Mouse (Mus musculus) hindbrain, embryonic 11.5 days (tissue): ENCODE results near the gene Sap30bp. TPM values are rescaled to one million over a fixed set of nuclear protein-coding genes. Genes with fewer than 3 reads are reported as not detected.

ENCODE experiments used
- ATAC-seq: fragments of 200-750 bp; cut with Nextera tagmentation; 2 replicates; pipeline ENCODE4 v1.8.0; 2017; ENCODE audit warnings: mild to moderate bottlenecking, moderate TSS enrichment, moderate library complexity; ENCODE audit not compliant: low FRiP score
- DNase-seq: peaks from one replicate; pipeline ENCODE4 v3.0.0-alpha.2; 2015; ENCODE audit warnings: low spot score
- H3K27ac ChIP-seq: fragments of 300-500 bp; sonication (generic); 2 replicates; pipeline ENCODE4 v1.5.1; 2014; ENCODE audit warnings: mild to moderate bottlenecking, low read depth, low read length
- H3K27me3 ChIP-seq: fragments of 300-500 bp; sonication (generic); 2 replicates; pipeline ENCODE4 v1.6.1; 2014; ENCODE audit warnings: mild to moderate bottlenecking, low read length, moderate library complexity, mixed read lengths; ENCODE audit not compliant: control insufficient read depth, insufficient read depth
- H3K36me3 ChIP-seq: fragments of 300-500 bp; sonication (generic); 2 replicates; pipeline ENCODE4 v1.6.1; 2014; ENCODE audit warnings: mild to moderate bottlenecking, low read length, moderate library complexity, mixed read lengths; ENCODE audit not compliant: control insufficient read depth, insufficient read depth
- H3K4me1 ChIP-seq: fragments of 300-500 bp; sonication (generic); replicated peaks from 2 replicates; pipeline ENCODE4 v1.6.1; 2014; ENCODE audit warnings: low read length, mixed read lengths; ENCODE audit not compliant: control insufficient read depth, insufficient read depth
- H3K4me2 ChIP-seq: fragments of 300-500 bp; sonication (generic); replicated peaks from 2 replicates; pipeline ENCODE4 v1.6.1; 2014; ENCODE audit warnings: mild to moderate bottlenecking, low read depth, low read length
- H3K4me3 ChIP-seq: fragments of 300-500 bp; sonication (generic); 2 replicates; pipeline ENCODE4 v1.5.1; 2014; ENCODE audit warnings: low read depth, low read length
- H3K9ac ChIP-seq: fragments of 300-500 bp; sonication (generic); 2 replicates; pipeline ENCODE4 v1.6.1; 2014; ENCODE audit warnings: low read depth, low read length
- H3K9me3 ChIP-seq: fragments of 300-500 bp; sonication (generic); 2 replicates; pipeline ENCODE4 v1.6.1; 2016; ENCODE audit warnings: low read length; ENCODE audit not compliant: control insufficient read depth
- WGBS: fragments of 180-500 bp; shearing (Covaris S2); extraction: QIAGEN DNeasy Blood & Tissue Kit; methylation state at CpG from one replicate; pipeline ENCODE4 v1.1.7; 2014; 5-methylcytosine and 5-hydroxymethylcytosine counted together
- polyA plus RNA-seq: library from polyadenylated mRNA; unstranded; fragments of >200 nt; fragmentation: Nextera tagmentation; extraction: Ambion mirVana; gene quantifications from 2 replicates; pipeline ENCODE4 v1.2.1, GENCODE M21; 2014

The Sap30bp gene
- polyA plus RNA-seq, 1 experiment from 2014 or later = 57.1 TPM

DNA sequence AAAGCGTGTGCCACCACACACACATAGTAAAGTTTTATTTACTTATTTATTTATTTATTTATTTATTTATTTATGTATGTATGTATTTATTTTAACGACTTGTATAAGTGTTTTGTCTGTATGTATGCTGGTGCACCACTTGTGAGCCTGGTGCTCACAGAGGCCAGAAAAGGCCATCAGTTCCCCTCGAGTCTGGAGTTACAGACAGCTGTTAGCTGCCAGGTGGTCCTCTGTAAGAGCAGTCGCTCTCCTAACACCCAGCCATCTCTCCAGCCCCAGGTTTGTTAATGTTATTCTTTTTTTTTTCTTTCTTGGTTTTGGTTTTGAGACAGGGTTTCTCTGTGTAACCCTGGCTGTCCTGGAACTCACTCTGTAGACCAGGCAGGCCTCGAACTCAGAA is 14.4 kb upstream of the Sap30bp start:
- ATAC-seq (no peak), DNase-seq (no peak)
- no peak overlapping the region for H3K4me2 ChIP-seq

DNA sequence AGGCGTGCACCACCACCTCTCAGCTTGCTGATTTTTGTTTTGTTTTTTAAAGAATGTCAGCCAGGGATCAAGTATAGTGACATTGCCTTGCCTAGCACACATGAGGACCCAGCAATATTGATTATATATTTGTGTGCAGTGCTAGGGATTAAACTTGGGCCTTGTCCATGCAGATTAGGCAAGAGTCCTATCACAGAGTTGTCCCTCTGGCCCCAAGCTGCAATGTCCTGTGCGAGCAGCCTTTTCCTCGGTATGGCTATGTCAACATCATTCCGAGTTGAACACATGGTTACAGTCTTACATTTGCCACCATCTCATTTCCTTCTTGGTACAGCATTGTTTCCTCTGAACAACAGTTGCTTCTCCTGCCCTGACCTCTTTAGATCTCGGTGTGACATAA is 14.0 kb upstream of the Sap30bp start:
- Histone ChIP-seq H3K4me2 (no peak overlapping the region), H3K27me3 (no peaks in the 10 kb centered on the region), H3K27ac (no peak overlapping the region), H3K9me3 (no peaks in the 10 kb centered on the region), H3K9ac (no peak overlapping the region), H3K4me3 (no peak overlapping the region), H3K4me1 (no peaks in the 10 kb centered on the region), H3K36me3 (0 out of 2 replicates have a peak, but pooled peaks cover 2% of the 10 kb centered on the region)
- no peak for DNase-seq
- ATAC-seq = no peak
- WGBS = 89% methylated on average over 5 of the region's 5 CpGs

More for the DNA sequence above, 14.4 kb upstream of the Sap30bp start:
- H3K27ac ChIP-seq = no peak overlapping the region
- H3K9me3 ChIP-seq = no peaks in the 10 kb centered on the region
- H3K4me1 ChIP-seq = no peaks in the 10 kb centered on the region
- WGBS = 92% methylated on average over 5 of the region's 5 CpGs
- no peaks in the 10 kb centered on the region for H3K27me3 ChIP-seq
- H3K36me3 ChIP-seq = 0 out of 2 replicates have a peak, but pooled peaks cover 2% of the 10 kb centered on the region
- no peak overlapping the region for H3K9ac ChIP-seq
- H3K4me3 ChIP-seq = no peak overlapping the region

DNA sequence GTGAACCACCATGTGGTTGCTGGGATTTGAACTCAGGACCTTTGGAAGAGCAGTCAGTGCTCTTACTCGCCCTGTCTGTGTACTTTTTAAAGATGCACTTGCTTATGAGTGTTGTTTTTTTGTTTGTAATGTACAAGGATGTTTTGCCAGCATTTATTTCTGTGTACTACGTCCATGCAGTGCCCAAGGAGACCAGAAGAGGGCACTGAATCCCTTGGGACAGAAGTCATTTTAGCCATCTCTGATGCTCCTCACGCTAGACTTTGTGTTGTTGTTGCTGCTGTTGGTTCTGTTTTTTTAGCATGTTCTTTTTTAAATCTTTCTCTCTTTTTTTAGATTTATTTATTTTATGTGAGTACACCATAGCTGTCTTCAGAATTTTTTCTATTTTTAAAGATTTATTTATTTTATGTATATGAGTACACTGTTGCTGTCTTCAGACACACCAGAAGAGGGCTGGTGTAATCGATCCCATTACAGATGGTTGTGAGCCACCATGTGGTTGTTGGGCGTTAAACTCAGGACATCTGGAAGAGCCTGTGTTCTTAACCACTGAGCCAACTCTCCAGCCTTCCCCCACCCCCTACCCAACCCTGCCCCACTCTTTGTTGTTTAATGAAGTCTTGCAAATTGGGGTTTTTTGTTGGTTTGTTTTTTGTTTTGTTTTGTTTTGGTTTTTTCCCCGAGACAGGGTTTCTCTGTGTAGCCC is 12.8 kb upstream of the Sap30bp start:
- DNase-seq (peak; percentile 66), ATAC-seq (no peak)

DNA sequence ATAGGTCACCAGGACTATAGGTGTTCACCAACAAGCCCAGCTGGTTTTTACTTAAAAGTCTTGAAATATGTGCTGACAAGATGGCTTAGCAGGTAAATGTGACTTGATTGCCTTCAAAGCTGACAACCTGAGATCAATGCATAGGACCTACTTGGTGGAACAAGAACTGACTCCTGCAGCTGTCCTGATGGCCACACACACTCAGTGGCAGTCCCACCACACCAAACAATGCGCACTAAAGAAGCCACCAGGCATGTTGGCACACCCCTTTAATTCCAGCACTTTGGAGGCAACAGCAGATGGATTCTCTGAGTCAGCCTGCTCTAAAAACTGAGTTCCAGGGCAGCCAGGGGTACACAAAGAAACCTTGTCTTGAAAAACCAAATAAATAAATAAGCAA is 11.1 kb upstream of the Sap30bp start:
- Histone ChIP-seq H3K9me3 (no peaks in the 10 kb centered on the region), H3K9ac (no peak overlapping the region), H3K4me2 (no peak overlapping the region), H3K36me3 (no peaks in the 10 kb centered on the region), H3K27me3 (no peaks in the 10 kb centered on the region), H3K4me3 (no peak overlapping the region), H3K4me1 (no peaks in the 10 kb centered on the region), H3K27ac (no peak overlapping the region)
- no peak for ATAC-seq
- WGBS = 95% methylated on average over 1 of the region's 1 CpGs
- DNase-seq = no peak

More for the DNA sequence above, 12.8 kb upstream of the Sap30bp start:
- 56% methylated on average over 6 of the region's 6 CpGs for WGBS
- Histone ChIP-seq H3K4me2 (no peak overlapping the region), H3K9ac (no peak overlapping the region), H3K9me3 (no peaks in the 10 kb centered on the region), H3K36me3 (0 out of 2 replicates have a peak, but pooled peaks cover 2% of the 10 kb centered on the region), H3K4me1 (no peaks in the 10 kb centered on the region), H3K27me3 (no peaks in the 10 kb centered on the region), H3K4me3 (no peak overlapping the region), H3K27ac (no peak overlapping the region)

DNA sequence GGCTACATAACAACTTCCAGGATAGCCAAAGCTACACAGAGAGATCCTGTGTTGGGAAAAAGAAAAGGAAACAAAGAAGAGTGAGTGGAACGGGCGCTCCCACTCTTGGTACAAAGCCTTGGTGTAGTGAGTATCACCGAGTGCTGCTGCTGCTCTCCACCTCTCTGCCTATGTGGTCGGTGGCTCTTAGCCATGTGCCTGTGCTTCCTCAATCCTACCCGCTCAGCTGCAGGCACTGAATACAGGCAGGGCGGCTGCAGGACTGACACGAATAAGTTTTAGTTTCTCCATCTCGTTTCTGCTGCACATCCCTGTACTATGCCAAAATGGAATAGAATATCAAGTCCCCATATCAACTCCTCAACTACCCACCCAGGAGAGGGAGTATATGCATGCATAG is 4.1 kb upstream of the Sap30bp start:
- Histone ChIP-seq H3K4me2 (no peak overlapping the region), H3K4me3 (no peak overlapping the region), H3K27ac (no peak overlapping the region), H3K9me3 (no peaks in the 10 kb centered on the region), H3K9ac (no peak overlapping the region), H3K36me3 (no peaks in the 10 kb centered on the region), H3K27me3 (no peaks in the 10 kb centered on the region), H3K4me1 (peaks cover 2% of the 10 kb centered on the region; the same call in 1 of the 2 replicates)
- 92% methylated on average over 8 of the region's 8 CpGs for WGBS
- DNase-seq (no peak), ATAC-seq (no peak)

DNA sequence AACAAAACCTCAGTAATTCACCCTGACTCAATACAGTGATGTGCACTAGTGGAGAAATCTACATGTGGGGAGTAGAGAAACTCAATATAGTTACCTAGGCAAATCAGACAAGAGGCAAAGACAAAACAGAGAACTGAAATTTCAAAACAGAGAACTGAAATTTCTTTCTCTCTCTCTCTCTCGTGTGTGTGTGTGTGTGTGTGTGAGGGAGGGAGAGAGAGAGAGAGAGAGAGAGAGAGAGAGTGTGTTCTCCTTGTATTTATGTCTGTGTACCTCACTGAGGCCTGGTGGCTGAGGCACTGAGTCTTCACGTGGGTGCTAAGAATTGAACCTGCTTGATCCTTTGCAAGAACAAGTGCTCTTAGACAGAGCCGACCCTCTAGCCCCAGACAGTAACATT is 3.3 kb upstream of the Sap30bp start:
- no peak overlapping the region for H3K27ac ChIP-seq

DNA sequence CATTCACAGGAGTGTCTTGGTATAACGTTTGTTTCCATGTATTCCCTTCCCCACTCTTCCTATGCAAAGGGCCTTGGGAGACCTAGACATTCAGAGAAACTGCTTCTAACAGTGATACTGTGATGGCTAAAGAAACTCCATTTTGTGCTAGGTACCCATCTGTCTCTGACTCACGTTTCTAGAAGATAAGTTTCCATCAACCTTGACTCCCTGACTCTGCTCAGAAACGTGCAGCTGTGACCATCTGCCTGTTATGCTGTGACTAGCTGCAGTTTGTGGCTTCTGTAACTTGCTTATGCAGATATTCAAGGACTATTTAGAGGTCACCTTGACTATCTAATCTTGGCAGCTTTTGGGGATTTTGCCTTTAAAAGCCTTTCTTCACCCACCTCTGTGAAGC is 1.8 kb upstream of the Sap30bp start:
- WGBS = 70% methylated on average over 3 of the region's 3 CpGs
- no peak overlapping the region for H3K27ac ChIP-seq
- H3K27me3 ChIP-seq = no peaks in the 10 kb centered on the region
- ATAC-seq (no peak), DNase-seq (no peak)
- H3K9ac ChIP-seq = no peak overlapping the region
- no peaks in the 10 kb centered on the region for H3K9me3 ChIP-seq
- peaks cover 2% of the 10 kb centered on the region; the same call in 1 of the 2 replicates for H3K4me1 ChIP-seq
- H3K36me3 ChIP-seq = no peaks in the 10 kb centered on the region
- H3K4me3 ChIP-seq = no peak overlapping the region
- H3K4me2 ChIP-seq = no peak overlapping the region

More for the DNA sequence above, 3.3 kb upstream of the Sap30bp start:
- no peaks in the 10 kb centered on the region for H3K9me3 ChIP-seq
- no peak overlapping the region for H3K9ac ChIP-seq
- no peaks in the 10 kb centered on the region for H3K27me3 ChIP-seq
- peaks cover 2% of the 10 kb centered on the region; the same call in 1 of the 2 replicates for H3K4me1 ChIP-seq
- H3K4me3 ChIP-seq = no peak overlapping the region
- H3K36me3 ChIP-seq = no peaks in the 10 kb centered on the region
- no peak overlapping the region for H3K4me2 ChIP-seq
- DNase-seq (no peak), ATAC-seq (no peak)
- 81% methylated on average over 2 of the region's 3 CpGs for WGBS

DNA sequence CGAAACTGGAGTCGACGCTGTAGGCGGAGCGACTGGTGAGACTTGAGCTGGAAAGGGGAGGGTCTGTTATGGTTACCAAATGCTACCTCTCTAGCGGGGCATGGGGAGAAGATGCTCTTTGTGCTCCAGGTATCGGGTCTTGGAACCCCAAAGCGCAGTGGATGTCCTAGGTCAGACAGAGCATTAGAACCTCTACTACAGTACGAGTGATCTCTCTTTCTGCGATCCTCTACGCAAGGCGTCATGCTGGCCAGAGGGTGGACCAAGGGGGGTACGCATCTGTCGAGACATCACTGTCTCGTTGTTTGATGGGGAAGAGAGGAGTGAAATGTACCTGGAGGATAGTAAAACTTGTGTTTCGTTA is 647 bp downstream of the Sap30bp start:
- Histone ChIP-seq H3K9me3 (no peaks in the 10 kb centered on the region), H3K4me3 (peak overlapping the region; percentile 99), H3K4me1 (peaks cover 2% of the 10 kb centered on the region; the same call in 1 of the 2 replicates), H3K36me3 (no peaks in the 10 kb centered on the region), H3K4me2 (peak overlapping the region; percentile 74), H3K27ac (no peak overlapping the region), H3K9ac (peak overlapping the region; percentile 86), H3K27me3 (no peaks in the 10 kb centered on the region)
- ATAC-seq (peak; percentile 65), DNase-seq (no peak)
- WGBS = 1% methylated on average over 16 of the region's 16 CpGs

DNA sequence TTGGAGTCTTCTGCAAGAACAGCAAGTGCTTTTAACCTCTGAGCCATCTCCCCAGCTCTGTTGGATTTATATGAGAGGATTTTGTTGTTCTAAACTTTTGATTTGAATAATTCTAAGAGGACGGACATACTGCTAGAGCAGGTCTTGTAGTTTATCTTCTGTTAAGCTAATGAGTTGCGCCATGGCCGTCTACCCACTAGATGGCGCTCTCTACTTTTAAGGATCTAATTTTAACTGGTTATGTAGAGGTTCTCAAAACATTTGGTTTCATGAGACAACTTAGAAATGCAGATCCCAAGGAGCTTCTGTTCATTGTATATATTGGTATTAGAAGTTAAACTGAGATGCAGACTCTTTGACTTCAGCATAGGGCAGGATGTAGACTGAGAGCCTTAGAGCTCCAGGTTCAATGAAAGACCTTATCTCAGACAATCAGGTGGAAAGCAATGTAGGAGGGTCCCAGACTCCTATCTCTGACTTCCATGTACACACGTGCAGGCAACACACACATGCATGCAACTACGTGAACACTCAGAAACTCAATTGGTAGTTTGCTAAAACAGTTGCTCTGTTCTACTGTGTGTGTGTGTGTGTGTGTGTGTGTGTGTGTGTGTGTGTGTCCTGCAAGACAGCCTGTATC is 6.7 kb downstream of the Sap30bp start:
- Histone ChIP-seq H3K4me3 (no peak overlapping the region), H3K9me3 (no peaks in the 10 kb centered on the region), H3K36me3 (peaks cover 2% of the 10 kb centered on the region; the same call in 1 of the 2 replicates), H3K4me2 (no peak overlapping the region), H3K9ac (no peak overlapping the region), H3K27me3 (no peaks in the 10 kb centered on the region), H3K27ac (no peak overlapping the region), H3K4me1 (no peaks in the 10 kb centered on the region)
- ATAC-seq (no peak), DNase-seq (peak; percentile 81)
- WGBS = 43% methylated on average over 6 of the region's 6 CpGs
